Mouse (Mus musculus) midbrain, embryonic 10.5 days (tissue): ENCODE measurements around the gene Zdhhc20. TPM values are rescaled to one million over a fixed set of nuclear protein-coding genes. Genes with fewer than 3 reads are reported as not detected.
"Not testable (repeated sequence)": the region's sequence is repeated elsewhere in the genome, so short reads cannot be mapped to it uniquely, and the experiment has no call there.

Experiments used
- DNase-seq: peaks from one replicate; pipeline ENCODE4 v3.0.0-alpha.2; 2017; ENCODE audit warnings: low spot score
- H3K27ac ChIP-seq: fragments of 300-500 bp; sonication (generic); replicated peaks from 2 replicates; pipeline ENCODE4 v1.5.1; 2016; ENCODE audit warnings: mild to moderate bottlenecking
- H3K27me3 ChIP-seq: fragments of 300-500 bp; sonication (generic); 2 replicates; pipeline ENCODE4 v1.6.1; 2016; ENCODE audit warnings: low read depth, mild to moderate bottlenecking; ENCODE audit not compliant: poor library complexity, severe bottlenecking
- H3K36me3 ChIP-seq: fragments of 300-500 bp; sonication (generic); 2 replicates; pipeline ENCODE4 v1.6.1; 2016; ENCODE audit warnings: mild to moderate bottlenecking, moderate library complexity
- H3K4me1 ChIP-seq: fragments of 300-500 bp; sonication (generic); 2 replicates; pipeline ENCODE4 v1.6.1; 2016
- H3K4me3 ChIP-seq: fragments of 300-500 bp; sonication (generic); 2 replicates; pipeline ENCODE4 v1.5.1; 2016; ENCODE audit warnings: mild to moderate bottlenecking, moderate library complexity
- H3K9me3 ChIP-seq: fragments of 300-500 bp; sonication (generic); replicated peaks from 2 replicates; pipeline ENCODE4 v1.6.1; 2016; ENCODE audit warnings: mild to moderate bottlenecking
- WGBS: fragments of 180-500 bp; shearing (Covaris S2); methylation state at CpG from one replicate; pipeline ENCODE4 v1.1.7; 2016; 5-methylcytosine and 5-hydroxymethylcytosine counted together
- polyA plus RNA-seq: library from polyadenylated mRNA; unstranded; fragments of >200 nt; fragmentation: Nextera tagmentation; extraction: Ambion mirVana; gene quantifications from 2 replicates; pipeline ENCODE4 v1.2.1, GENCODE M21; 2016

Gene Zdhhc20
- polyA plus RNA-seq, 1 experiment from 2014 or later: 53.7 TPM

DNA sequence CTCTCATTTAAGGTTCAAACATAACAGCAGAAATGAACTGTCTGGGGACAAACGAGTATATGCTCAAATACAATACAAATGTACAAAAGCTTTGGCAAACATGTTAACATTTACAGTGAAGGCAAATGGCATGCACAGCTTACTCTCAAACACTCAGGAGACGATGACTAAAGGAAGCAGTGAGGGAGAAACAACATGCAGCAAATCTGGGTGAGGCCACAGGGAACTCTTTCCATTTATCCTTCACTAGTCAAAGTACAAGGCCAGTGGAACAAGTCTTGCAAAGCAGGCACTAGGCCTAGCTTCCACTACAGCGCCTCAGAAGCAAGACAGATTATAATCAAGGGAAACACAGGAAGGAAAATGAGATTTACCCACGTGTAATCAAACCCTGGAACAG lies 7.4 kb downstream of the Zdhhc20 start:
- Histone ChIP-seq H3K36me3 (peaks cover 12% of the 10 kb centered on the region; the same call in 1 of the 2 replicates), H3K27ac (no peak overlapping the region), H3K27me3 (no peaks in the 10 kb centered on the region), H3K4me1 (peaks cover 6% of the 10 kb centered on the region; the same call in 1 of the 2 replicates), H3K4me3 (no peak overlapping the region), H3K9me3 (no peaks in the 10 kb centered on the region)
- DNase-seq: no peak
- WGBS: 79% methylated on average over 4 of the region's 4 CpGs

DNA sequence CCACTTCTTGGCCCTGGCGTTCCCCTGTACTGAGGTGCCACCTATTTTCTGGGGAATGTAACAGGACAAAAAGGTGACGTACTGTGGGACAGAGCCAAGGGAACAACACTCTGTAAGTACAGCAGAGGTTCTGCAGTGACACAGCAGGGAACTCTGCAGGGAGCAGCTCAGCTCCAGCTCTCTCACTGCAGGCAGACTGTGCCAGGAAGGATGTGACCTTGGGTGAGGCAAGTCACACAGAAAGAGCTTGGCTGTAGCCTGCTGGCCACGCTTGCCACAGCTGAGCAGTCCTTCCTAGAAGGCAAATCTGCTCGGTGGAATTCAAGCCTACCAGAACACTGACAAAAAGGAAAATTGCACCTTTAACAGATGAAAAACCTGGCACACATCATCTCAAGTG lies 8.3 kb downstream of the Zdhhc20 start:
- H3K4me3 ChIP-seq: no peak overlapping the region
- H3K9me3 ChIP-seq: no peaks in the 10 kb centered on the region
- no peaks in the 10 kb centered on the region for H3K27me3 ChIP-seq
- H3K36me3 ChIP-seq: peaks cover 12% of the 10 kb centered on the region; the same call in 1 of the 2 replicates
- WGBS: 52% methylated on average over 4 of the region's 4 CpGs
- H3K4me1 ChIP-seq: peaks cover 6% of the 10 kb centered on the region; the same call in 1 of the 2 replicates
- H3K27ac ChIP-seq: no peak overlapping the region
- no peak for DNase-seq

GRCm38 (mm10) chr14:57881074-57881473 lies 9.0 kb downstream of the Zdhhc20 start:
- no peak for DNase-seq
- Histone ChIP-seq H3K4me1 (peaks cover 6% of the 10 kb centered on the region; the same call in 1 of the 2 replicates), H3K4me3 (no peak overlapping the region), H3K36me3 (peaks cover 12% of the 10 kb centered on the region; the same call in 1 of the 2 replicates), H3K27ac (no peak overlapping the region), H3K9me3 (no peaks in the 10 kb centered on the region), H3K27me3 (no peaks in the 10 kb centered on the region)

GRCm38 (mm10) chr14:57877921-57878320 lies 12.2 kb downstream of the Zdhhc20 start:
- Histone ChIP-seq H3K27ac (no peak overlapping the region), H3K9me3 (no peaks in the 10 kb centered on the region), H3K36me3 (peaks cover 14% of the 10 kb centered on the region), H3K27me3 (no peaks in the 10 kb centered on the region), H3K4me3 (no peak overlapping the region), H3K4me1 (peaks cover 2% of the 10 kb centered on the region; the same call in 1 of the 2 replicates)
- 94% methylated on average over 9 of the region's 9 CpGs for WGBS
- no peak for DNase-seq

DNA sequence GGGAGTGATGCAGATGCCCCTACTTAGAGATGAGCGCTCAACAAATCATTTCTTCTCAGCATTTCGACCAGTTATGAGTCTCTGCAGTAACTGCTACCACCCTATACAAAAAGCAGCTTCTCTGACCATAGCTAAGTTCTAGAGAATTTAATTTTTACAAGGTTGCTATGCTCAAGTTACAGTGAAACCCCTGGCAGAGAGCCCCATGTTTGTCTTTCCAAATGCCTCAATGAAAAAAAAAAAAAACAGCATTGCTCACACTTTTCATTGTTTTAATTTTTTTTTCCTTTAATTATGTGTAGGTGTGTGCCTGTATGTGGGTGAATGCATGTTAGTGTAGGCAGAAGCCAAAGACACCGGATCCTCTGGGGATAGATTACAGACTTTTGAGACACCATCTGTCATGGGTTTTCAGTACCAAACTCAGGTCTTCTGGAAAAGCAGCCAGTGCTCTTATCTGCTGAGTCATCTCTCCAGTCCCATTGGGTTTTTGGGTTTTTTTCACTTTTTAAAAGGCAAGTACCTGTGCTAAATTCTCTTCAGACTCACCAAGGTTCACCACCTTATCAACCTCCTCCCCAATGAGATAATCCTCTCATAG lies 23.3 kb downstream of the Zdhhc20 start:
- WGBS: 95% methylated on average over 3 of the region's 3 CpGs
- no peak overlapping the region for H3K4me3 ChIP-seq

GRCm38 (mm10) chr14:57865256-57865655 lies 24.8 kb downstream of the Zdhhc20 start:
- WGBS: 89% methylated on average over 3 of the region's 3 CpGs
- H3K36me3 ChIP-seq: peaks cover 78% of the 10 kb centered on the region

More for the DNA sequence above, 23.3 kb downstream of the Zdhhc20 start:
- H3K27ac ChIP-seq: no peak overlapping the region
- H3K36me3 ChIP-seq: peaks cover 72% of the 10 kb centered on the region
- no peak for DNase-seq
- no peaks in the 10 kb centered on the region for H3K9me3 ChIP-seq
- H3K4me1 ChIP-seq: no peaks in the 10 kb centered on the region
- H3K27me3 ChIP-seq: no peaks in the 10 kb centered on the region

GRCm38 (mm10) chr14:57863129-57863528 lies 26.9 kb downstream of the Zdhhc20 start:
- 87% methylated on average over 2 of the region's 2 CpGs for WGBS
- Histone ChIP-seq H3K27ac (no peak overlapping the region), H3K4me1 (no peaks in the 10 kb centered on the region), H3K36me3 (peaks cover 71% of the 10 kb centered on the region), H3K27me3 (no peaks in the 10 kb centered on the region), H3K9me3 (no peaks in the 10 kb centered on the region), H3K4me3 (no peak overlapping the region)
- no peak for DNase-seq

More at GRCm38 (mm10) chr14:57865256-57865655, 24.8 kb downstream of the Zdhhc20 start:
- no peaks in the 10 kb centered on the region for H3K4me1 ChIP-seq
- H3K27ac ChIP-seq: no peak overlapping the region
- no peak overlapping the region for H3K4me3 ChIP-seq
- no peaks in the 10 kb centered on the region for H3K9me3 ChIP-seq
- H3K27me3 ChIP-seq: no peaks in the 10 kb centered on the region
- DNase-seq: no peak

GRCm38 (mm10) chr14:57861987-57862412 lies 28.1 kb downstream of the Zdhhc20 start:
- H3K4me3 ChIP-seq: no peak overlapping the region
- H3K9me3 ChIP-seq: no peaks in the 10 kb centered on the region
- H3K27me3 ChIP-seq: no peaks in the 10 kb centered on the region
- DNase-seq: no peak
- WGBS: 85% methylated on average over 4 of the region's 4 CpGs
- H3K27ac ChIP-seq: no peak overlapping the region
- H3K4me1 ChIP-seq: no peaks in the 10 kb centered on the region
- peaks cover 74% of the 10 kb centered on the region for H3K36me3 ChIP-seq

- Histone ChIP-seq H3K27ac (no peak overlapping the region), H3K4me3 (no peak overlapping the region), H3K9me3 (no peaks in the 10 kb centered on the region), H3K4me1 (no peaks in the 10 kb centered on the region), H3K36me3 (peaks cover 66% of the 10 kb centered on the region), H3K27me3 (no peaks in the 10 kb centered on the region)
- DNase-seq: no peak
Observed at GRCm38 (mm10) chr14:57859520-57859919, 30.6 kb downstream of the Zdhhc20 start.

DNA sequence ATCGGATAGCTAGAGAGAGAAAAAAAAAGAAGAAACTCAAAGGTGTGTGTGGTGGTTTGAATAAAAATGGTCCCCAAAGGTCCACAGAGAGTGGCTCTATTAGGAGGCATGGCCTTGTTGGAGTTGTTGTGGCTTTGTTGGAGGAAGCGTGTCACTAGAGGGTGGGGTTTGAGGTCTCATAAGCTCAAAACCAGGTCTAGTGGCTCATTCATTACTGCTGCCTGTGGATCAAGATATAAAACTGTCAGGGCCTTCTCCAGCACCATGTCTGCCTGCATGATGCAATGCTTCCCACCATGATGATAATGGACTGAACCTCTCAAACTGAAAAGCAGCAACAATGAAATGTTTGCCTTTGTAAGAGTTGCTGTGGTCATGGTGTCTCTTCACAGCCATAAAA lies 31.5 kb downstream of the Zdhhc20 start:
- Histone ChIP-seq H3K27ac (no peak overlapping the region), H3K9me3 (no peaks in the 10 kb centered on the region), H3K27me3 (no peaks in the 10 kb centered on the region), H3K4me3 (no peak overlapping the region), H3K4me1 (no peaks in the 10 kb centered on the region), H3K36me3 (peaks cover 60% of the 10 kb centered on the region)
- no peak for DNase-seq
- WGBS: 90% methylated on average over 2 of the region's 2 CpGs

DNA sequence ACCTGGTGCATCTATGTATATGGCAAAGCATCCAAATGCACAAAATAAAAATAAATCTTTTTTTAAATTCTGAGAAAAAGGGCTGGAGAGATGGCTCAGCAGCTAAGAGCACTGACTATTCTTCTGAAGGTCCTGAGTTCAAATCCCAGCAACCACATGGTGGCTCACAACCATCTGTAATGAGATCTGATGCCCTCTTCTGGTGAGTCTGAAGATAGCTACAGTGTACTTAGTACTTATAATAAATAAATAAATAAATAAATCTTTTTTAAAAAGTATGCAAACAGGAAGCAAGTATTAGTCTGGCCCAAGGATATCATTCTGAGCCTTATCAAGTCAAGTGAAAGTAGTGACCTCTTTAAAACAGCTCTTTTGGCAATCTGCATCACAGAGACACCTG lies 34.0 kb downstream of the Zdhhc20 start:
- DNase-seq, H3K4me1 ChIP-seq, H3K27ac ChIP-seq, H3K9me3 ChIP-seq, H3K27me3 ChIP-seq, H3K4me3 ChIP-seq: not testable (repeated sequence)
- H3K36me3 ChIP-seq: peaks cover 47% of the 10 kb centered on the region

- Histone ChIP-seq H3K27ac (no peak overlapping the region), H3K4me1 (no peaks in the 10 kb centered on the region), H3K9me3 (no peaks in the 10 kb centered on the region), H3K36me3 (peaks cover 54% of the 10 kb centered on the region), H3K4me3 (no peak overlapping the region), H3K27me3 (no peaks in the 10 kb centered on the region)
- no peak for DNase-seq
- WGBS: 58% methylated on average over 2 of the region's 2 CpGs
Observed at GRCm38 (mm10) chr14:57852961-57853360, 37.1 kb downstream of the Zdhhc20 start.

GRCm38 (mm10) chr14:57850330-57850729 lies 39.7 kb downstream of the Zdhhc20 start:
- no peak overlapping the region for H3K27ac ChIP-seq
- no peak for DNase-seq
- H3K4me3 ChIP-seq: no peak overlapping the region
- peaks cover 49% of the 10 kb centered on the region for H3K36me3 ChIP-seq
- H3K4me1 ChIP-seq: no peaks in the 10 kb centered on the region
- no peaks in the 10 kb centered on the region for H3K27me3 ChIP-seq
- WGBS: 87% methylated on average over 3 of the region's 3 CpGs
- H3K9me3 ChIP-seq: no peaks in the 10 kb centered on the region
